Mouse (Mus musculus): ENCODE results near the gene Rnf4.

GRCm38 (mm10) chr5:34370022-34370823 is 34.1 kb downstream of the Rnf4 start:
- TF ChIP-seq POLR2A (IDR thresholded peaks at IDR 0.05; ENCODE audit: low read depth, low read length) (no peak), CTCF (IDR thresholded peaks at IDR 0.05; ENCODE audit: extremely low read depth, insufficient read length, insufficient replicate concordance, low read depth, low read length) (no peak)
